Mouse (Mus musculus) ES-E14 (cell line): ENCODE measurements around the gene Dst.

Experiments used
- CHD2 ChIP-seq: IDR thresholded peaks from 2 replicates; pipeline ENCODE4 v1.6.1; 2014; ENCODE audit warnings: mild to moderate bottlenecking, low read depth, low read length, inconsistent platforms
- HCFC1 ChIP-seq: IDR thresholded peaks from 2 replicates; pipeline ENCODE4 v1.6.1; 2012; ENCODE audit warnings: low read length, inconsistent platforms, borderline replicate concordance; ENCODE audit not compliant: insufficient read depth
- MAFK ChIP-seq: IDR thresholded peaks from 2 replicates; pipeline ENCODE4 v1.6.1; 2014; ENCODE audit warnings: mild to moderate bottlenecking, low read depth, low read length, inconsistent platforms; ENCODE audit not compliant: insufficient read depth
- ZC3H11A ChIP-seq: IDR thresholded peaks from 2 replicates; pipeline ENCODE4 v1.6.1; 2012; ENCODE audit warnings: low read depth, mild to moderate bottlenecking, inconsistent platforms, low read length, borderline replicate concordance
- ZNF384 ChIP-seq: IDR thresholded peaks from 2 replicates; pipeline ENCODE4 v1.6.1; 2012; ENCODE audit warnings: low read depth, low read length, inconsistent platforms

GRCm38 (mm10) chr1:34273922-34274321, 365.9 kb downstream of the Dst start:
- TF ChIP-seq HCFC1 (no peak), MAFK (no peak), ZNF384 (no peak), CHD2 (no peak), ZC3H11A (no peak)
